Mouse (Mus musculus) lung, postnatal 0 days (tissue): ENCODE results near the gene Vmn1r14.

Experiments used
- CTCF ChIP-seq: IDR thresholded peaks from 2 replicates; pipeline ENCODE4 v1.5.1; 2016; ENCODE audit warnings: antibody characterized with exemption, mild to moderate bottlenecking
- EP300 ChIP-seq: IDR thresholded peaks from 2 replicates; pipeline ENCODE4 v1.6.1; 2016; ENCODE audit warnings: antibody characterized with exemption, mild to moderate bottlenecking, control low read depth

DNA sequence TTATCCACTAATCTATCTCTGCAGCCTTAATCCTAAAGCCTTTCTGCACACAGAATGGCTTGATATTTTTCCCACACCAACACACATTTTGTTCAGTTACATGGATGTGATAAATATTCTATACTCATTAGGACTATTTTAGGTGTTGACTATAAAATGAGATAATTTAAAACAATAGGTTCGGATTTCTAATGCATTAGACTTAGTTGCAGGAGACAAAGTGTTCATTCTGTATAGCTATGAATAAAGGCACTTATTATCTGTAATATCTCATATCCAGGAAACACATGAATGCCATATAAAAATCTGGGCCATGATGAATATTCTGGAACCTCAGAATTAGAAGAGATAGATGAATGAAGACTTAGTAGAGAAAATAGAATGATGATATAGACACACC lies 26.2 kb downstream of the Vmn1r14 start, which contains the start of gene Vmn1r15:
- TF ChIP-seq CTCF: no peak
- no peak for TF ChIP-seq EP300
